Mouse (Mus musculus) left cerebral cortex, adult 9 months (tissue): ENCODE results near the gene Lrrc71.
A peak's percentile ranks its signal among the peaks of the same experiment; 100 is the strongest.

ENCODE experiments used
- DNase-seq, 2 experiments: peaks; one replicate each; pipeline ENCODE4 v3.0.0; 2022; ENCODE audit warnings: low spot score in 2 of 2

The Lrrc71 gene

GRCm38 (mm10) chr3:87763683-87764289 is 15.4 kb upstream of the Lrrc71 start:
- DNase-seq: peak; percentile 32 to 85

- no peak for DNase-seq
Observed at GRCm38 (mm10) chr3:87763202-87763601, 14.8 kb upstream of the Lrrc71 start.

GRCm38 (mm10) chr3:87761408-87762375 is 13.3 kb upstream of the Lrrc71 start:
- DNase-seq: no peak

GRCm38 (mm10) chr3:87758641-87759040 is 10.2 kb upstream of the Lrrc71 start:
- no peak for DNase-seq

- DNase-seq: no peak
Observed at GRCm38 (mm10) chr3:87756488-87756887, 8.1 kb upstream of the Lrrc71 start.

- DNase-seq: peak in 1 of 2 experiments; percentile 85
Observed at GRCm38 (mm10) chr3:87755964-87756363, 7.5 kb upstream of the Lrrc71 start.

- no peak for DNase-seq
Observed at GRCm38 (mm10) chr3:87753829-87754228, 5.4 kb upstream of the Lrrc71 start.

- no peak for DNase-seq
Observed at GRCm38 (mm10) chr3:87752567-87752966, 4.1 kb upstream of the Lrrc71 start.

GRCm38 (mm10) chr3:87749977-87750376 is 1.6 kb upstream of the Lrrc71 start:
- DNase-seq: no peak

GRCm38 (mm10) chr3:87749036-87749435 is 611 bp upstream of the Lrrc71 start:
- peak in 1 of 2 experiments; percentile 57 for DNase-seq

GRCm38 (mm10) chr3:87745036-87745659 is 3.3 kb downstream of the Lrrc71 start:
- DNase-seq: no peak

- DNase-seq: no peak
Observed at GRCm38 (mm10) chr3:87743927-87744326, 4.5 kb downstream of the Lrrc71 start.

- DNase-seq: no peak
Observed at GRCm38 (mm10) chr3:87742735-87743134, 5.7 kb downstream of the Lrrc71 start.

GRCm38 (mm10) chr3:87742013-87742412 is 6.4 kb downstream of the Lrrc71 start:
- no peak for DNase-seq

- no peak for DNase-seq
Observed at GRCm38 (mm10) chr3:87738906-87739305, 9.5 kb downstream of the Lrrc71 start.

- no peak for DNase-seq
Observed at GRCm38 (mm10) chr3:87735335-87735734, 13.1 kb downstream of the Lrrc71 start.

- DNase-seq: no peak
Observed at GRCm38 (mm10) chr3:87733984-87734761, 14.3 kb downstream of the Lrrc71 start.

- DNase-seq: no peak
Observed at GRCm38 (mm10) chr3:87733098-87733497, 15.3 kb downstream of the Lrrc71 start.

- DNase-seq: no peak
Observed at GRCm38 (mm10) chr3:87728696-87729095, 19.7 kb downstream of the Lrrc71 start.

- DNase-seq: no peak
Observed at GRCm38 (mm10) chr3:87726191-87726590, 22.2 kb downstream of the Lrrc71 start.

- DNase-seq: no peak
Observed at GRCm38 (mm10) chr3:87725396-87726160, 22.8 kb downstream of the Lrrc71 start.
